Mouse (Mus musculus) midbrain, embryonic 16.5 days (tissue): ENCODE measurements around the gene Haus7. TPM values are rescaled to one million over a fixed set of nuclear protein-coding genes. Genes with fewer than 3 reads are reported as not detected.

Source experiments
- ATAC-seq: fragments of 200-750 bp; cut with Nextera tagmentation; 2 replicates; pipeline ENCODE4 v1.8.0; 2017; ENCODE audit warnings: moderate TSS enrichment
- H3K27ac ChIP-seq: fragments of 300-500 bp; sonication (generic); 2 replicates; pipeline ENCODE4 v1.5.1; 2014; ENCODE audit warnings: mild to moderate bottlenecking, low read length, mixed read lengths
- H3K27me3 ChIP-seq: fragments of 300-500 bp; sonication (generic); 2 replicates; pipeline ENCODE4 v1.6.1; 2014; ENCODE audit warnings: low read depth, low read length, mixed read lengths; ENCODE audit not compliant: control insufficient read depth, insufficient read depth
- H3K36me3 ChIP-seq: fragments of 300-500 bp; sonication (generic); 2 replicates; pipeline ENCODE4 v1.6.1; 2014; ENCODE audit warnings: mild to moderate bottlenecking, low read length, moderate library complexity, mixed read lengths; ENCODE audit not compliant: control insufficient read depth, insufficient read depth
- H3K4me1 ChIP-seq: fragments of 300-500 bp; sonication (generic); 2 replicates; pipeline ENCODE4 v1.6.1; 2014; ENCODE audit warnings: mild to moderate bottlenecking, low read length, mixed read lengths; ENCODE audit not compliant: control insufficient read depth, insufficient read depth
- H3K4me2 ChIP-seq: fragments of 300-500 bp; sonication (generic); 2 replicates; pipeline ENCODE4 v1.6.1; 2014; ENCODE audit warnings: mild to moderate bottlenecking, low read length, mixed read lengths
- H3K4me3 ChIP-seq: fragments of 300-500 bp; sonication (generic); 2 replicates; pipeline ENCODE4 v1.5.1; 2014; ENCODE audit warnings: low read depth, mild to moderate bottlenecking, low read length, moderate library complexity, mixed read lengths
- H3K9ac ChIP-seq: fragments of 300-500 bp; sonication (generic); 2 replicates; pipeline ENCODE4 v1.6.1; 2014; ENCODE audit warnings: low read depth, low read length, mixed read lengths
- H3K9me3 ChIP-seq: fragments of 300-500 bp; sonication (generic); replicated peaks from 2 replicates; pipeline ENCODE4 v1.6.1; 2014; ENCODE audit warnings: mild to moderate bottlenecking, low read length, mixed read lengths; ENCODE audit not compliant: control insufficient read depth, poor library complexity, severe bottlenecking
- WGBS: fragments of 180-500 bp; shearing (Covaris S2); extraction: QIAGEN DNeasy Blood & Tissue Kit; methylation state at CpG from one replicate; pipeline ENCODE4 v1.1.7; 2014; 5-methylcytosine and 5-hydroxymethylcytosine counted together
- polyA plus RNA-seq: library from polyadenylated mRNA; unstranded; fragments of >200 nt; fragmentation: Nextera tagmentation; extraction: Ambion mirVana; gene quantifications from 2 replicates; pipeline ENCODE4 v1.2.1, GENCODE M21; 2015

Gene Haus7
- polyA plus RNA-seq, 1 experiment from 2014 or later, result 70.9 TPM

DNA sequence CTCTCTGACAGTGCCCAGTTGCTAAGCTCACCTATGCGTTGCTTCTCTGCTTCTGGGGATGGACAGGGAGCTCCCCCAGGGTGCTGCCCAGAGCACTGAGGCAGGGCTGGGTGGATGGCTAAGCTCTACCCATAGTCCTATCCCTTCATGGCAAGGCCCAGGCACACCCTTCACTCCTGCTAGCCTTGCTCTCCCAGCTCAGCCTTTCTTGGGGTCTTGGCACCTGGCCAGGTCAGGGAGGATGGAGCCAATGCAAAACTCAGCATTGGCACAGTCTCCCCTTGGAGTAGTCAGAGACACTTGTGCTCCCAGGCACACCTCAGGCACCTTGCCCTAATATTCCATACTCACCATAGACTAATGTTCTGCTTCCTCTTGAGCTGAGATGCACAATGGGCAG is 25.2 kb upstream of the Haus7 start:
- H3K4me1 ChIP-seq, result no peaks in the 10 kb centered on the region
- no peak overlapping the region for H3K4me3 ChIP-seq
- WGBS, result 67% methylated on average over 1 of the region's 1 CpGs
- no peaks in the 10 kb centered on the region for H3K36me3 ChIP-seq
- no peak overlapping the region for H3K9ac ChIP-seq
- no peak overlapping the region for H3K27ac ChIP-seq
- H3K9me3 ChIP-seq, result no peaks in the 10 kb centered on the region
- no peaks in the 10 kb centered on the region for H3K27me3 ChIP-seq
- H3K4me2 ChIP-seq, result no peak overlapping the region
- no peak for ATAC-seq

DNA sequence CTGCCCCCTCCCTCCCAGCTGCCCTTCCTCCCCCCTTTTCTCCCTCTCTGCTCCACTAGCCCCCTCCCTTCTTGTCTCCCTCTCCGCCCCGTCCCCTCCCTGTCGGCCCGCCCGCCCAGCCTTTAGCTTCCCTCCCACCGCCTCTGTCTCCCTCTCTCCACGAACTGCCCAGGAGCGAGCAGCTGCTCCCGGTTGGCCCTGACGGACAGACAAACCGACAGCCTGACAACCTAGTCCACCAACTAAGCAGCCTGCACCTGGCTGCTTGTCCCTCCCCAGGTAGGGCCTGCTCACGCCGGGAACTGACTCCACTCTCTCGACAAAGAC is 24.6 kb upstream of the Haus7 start, which contains the start of gene Bgn:
Gene Bgn (plus strand): TSS at position 119 of the 327 bp plus-strand sequence.
- H3K27ac ChIP-seq, result no peak within 1 kb of the TSS
- H3K27me3 ChIP-seq, result no peaks in the 10 kb centered on the region
- H3K4me2 ChIP-seq, result no peak within 1 kb of the TSS
- no peaks in the 10 kb centered on the region for H3K36me3 ChIP-seq
- H3K9ac ChIP-seq, result no peak within 1 kb of the TSS
- H3K4me3 ChIP-seq, result no peak within 1 kb of the TSS
- 44% methylated on average over 10 of the region's 14 CpGs for WGBS
- ATAC-seq, result no peak
- H3K4me1 ChIP-seq, result no peaks in the 10 kb centered on the region
- no peaks in the 10 kb centered on the region for H3K9me3 ChIP-seq

DNA sequence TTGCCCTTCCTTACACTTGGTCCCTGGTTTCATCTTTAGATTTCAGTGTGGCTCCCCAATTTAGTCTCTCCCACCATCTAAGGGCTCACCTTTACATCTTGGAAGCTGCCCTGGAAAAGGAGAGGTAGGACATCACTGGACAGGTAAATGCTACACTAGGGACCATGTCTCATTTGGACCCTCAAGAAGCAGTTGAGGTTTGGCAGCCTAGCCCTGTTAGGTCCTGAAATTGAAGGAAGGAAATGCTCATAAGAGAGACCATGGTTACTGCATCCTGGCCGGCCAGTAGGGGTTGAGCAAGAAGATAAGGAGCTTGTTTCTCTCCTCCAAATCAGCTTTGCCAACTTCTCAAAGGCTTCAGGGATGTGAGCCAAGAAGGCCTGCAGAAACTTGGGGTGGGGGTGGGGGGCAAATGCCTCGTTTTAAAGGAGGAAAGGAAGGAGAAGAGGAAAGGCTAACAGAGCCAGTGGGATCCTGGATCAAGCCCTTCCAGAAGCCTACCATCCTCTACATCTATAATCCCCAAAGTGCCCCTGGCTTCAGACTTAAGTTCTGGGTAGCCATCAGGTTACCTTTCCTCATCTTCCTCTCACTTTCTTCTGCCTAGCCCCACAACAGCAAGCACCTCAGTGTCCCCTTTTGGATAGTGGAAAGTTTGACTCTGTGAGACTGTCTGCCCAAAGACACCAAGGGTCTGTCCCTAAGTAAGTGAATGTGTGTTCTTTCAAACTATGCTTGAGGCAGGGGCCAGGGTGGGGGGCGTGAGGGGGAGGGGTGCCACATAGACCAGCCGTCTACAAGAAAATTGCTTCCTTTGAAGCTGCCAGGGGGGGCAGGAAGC is 24.0 kb upstream of the Haus7 start:
- H3K4me2 ChIP-seq, result no peak overlapping the region
- no peaks in the 10 kb centered on the region for H3K4me1 ChIP-seq
- no peaks in the 10 kb centered on the region for H3K9me3 ChIP-seq
- no peak for ATAC-seq
- no peak overlapping the region for H3K9ac ChIP-seq
- WGBS, result 61% methylated on average over 2 of the region's 4 CpGs
- no peak overlapping the region for H3K4me3 ChIP-seq
- H3K36me3 ChIP-seq, result no peaks in the 10 kb centered on the region
- no peaks in the 10 kb centered on the region for H3K27me3 ChIP-seq
- no peak overlapping the region for H3K27ac ChIP-seq

DNA sequence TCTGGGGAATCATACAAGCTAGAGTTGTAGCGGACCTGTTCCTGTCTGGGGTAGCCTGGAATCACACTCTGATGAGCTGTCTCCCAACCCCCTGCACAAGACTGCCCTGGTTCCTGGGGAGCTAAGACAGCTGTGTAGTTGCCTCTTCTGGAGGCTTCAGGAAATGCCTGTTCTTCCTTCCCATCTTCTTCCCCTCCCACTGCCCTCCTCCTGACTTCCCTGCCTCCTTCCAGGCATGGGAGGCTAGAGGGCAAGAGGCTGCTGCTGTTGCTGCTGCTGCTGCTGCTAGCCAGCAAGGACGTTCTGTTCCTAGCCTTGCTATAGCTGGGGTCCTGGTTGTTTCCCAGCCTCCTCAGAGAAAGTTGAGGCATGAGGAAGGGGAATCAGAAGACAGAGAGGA is 21.5 kb upstream of the Haus7 start:
- Histone ChIP-seq H3K9ac (no peak overlapping the region), H3K27ac (no peak overlapping the region), H3K4me3 (no peak overlapping the region), H3K4me2 (no peak overlapping the region), H3K36me3 (no peaks in the 10 kb centered on the region), H3K27me3 (no peaks in the 10 kb centered on the region), H3K4me1 (no peaks in the 10 kb centered on the region), H3K9me3 (no peaks in the 10 kb centered on the region)
- ATAC-seq, result no peak
- WGBS, result 50% methylated on average over 2 of the region's 2 CpGs

DNA sequence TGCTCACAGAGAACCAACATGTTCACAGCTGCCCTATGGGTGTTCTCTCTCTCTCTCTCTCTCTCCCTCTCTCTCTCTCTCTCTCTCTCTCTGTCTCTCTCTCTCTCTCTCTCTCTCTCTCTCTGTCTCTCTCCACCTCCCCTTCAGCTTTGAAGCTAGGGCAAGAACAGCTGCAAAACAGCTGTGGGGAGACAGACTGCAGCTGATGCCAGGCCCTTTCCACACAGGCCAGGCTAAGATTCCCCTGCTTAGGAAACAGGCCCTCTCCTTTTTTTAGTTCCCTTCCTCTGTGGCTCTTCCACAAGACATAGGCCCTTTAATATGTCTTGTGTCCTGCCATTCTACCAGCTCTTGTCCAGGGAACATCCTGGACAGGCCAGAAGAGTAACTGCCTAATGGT is 20.8 kb upstream of the Haus7 start:
- H3K27ac ChIP-seq, result no peak overlapping the region
- no peaks in the 10 kb centered on the region for H3K36me3 ChIP-seq
- H3K4me2 ChIP-seq, result no peak overlapping the region
- H3K9me3 ChIP-seq, result no peaks in the 10 kb centered on the region
- no peaks in the 10 kb centered on the region for H3K4me1 ChIP-seq
- no peak for ATAC-seq
- H3K9ac ChIP-seq, result no peak overlapping the region
- no peaks in the 10 kb centered on the region for H3K27me3 ChIP-seq
- no peak overlapping the region for H3K4me3 ChIP-seq

DNA sequence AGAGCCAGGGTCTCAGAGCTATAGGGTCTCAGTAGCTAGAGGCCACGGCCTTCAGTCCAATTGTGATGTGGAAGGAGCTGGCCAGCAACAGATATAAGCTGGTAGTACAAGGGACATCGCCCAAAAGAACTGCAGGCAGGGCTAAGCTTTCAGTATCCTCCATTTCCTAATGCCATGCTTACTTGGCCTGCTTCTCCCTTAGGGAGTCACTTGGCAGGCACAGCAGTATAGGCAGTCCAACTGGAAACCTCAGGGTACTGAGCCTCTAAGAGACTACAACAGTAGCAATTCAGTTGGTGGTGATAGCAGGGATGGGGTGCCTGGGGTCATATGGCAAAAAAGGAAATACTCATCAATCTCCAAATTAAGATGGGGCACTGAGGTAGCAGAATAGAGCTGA is 18.7 kb upstream of the Haus7 start:
- H3K27me3 ChIP-seq, result no peaks in the 10 kb centered on the region
- no peaks in the 10 kb centered on the region for H3K36me3 ChIP-seq
- H3K4me3 ChIP-seq, result no peak overlapping the region
- no peaks in the 10 kb centered on the region for H3K9me3 ChIP-seq
- H3K4me2 ChIP-seq, result no peak overlapping the region
- H3K9ac ChIP-seq, result no peak overlapping the region
- no peak overlapping the region for H3K27ac ChIP-seq
- ATAC-seq, result no peak
- no peaks in the 10 kb centered on the region for H3K4me1 ChIP-seq
- WGBS, result 77% methylated on average over 2 of the region's 2 CpGs

DNA sequence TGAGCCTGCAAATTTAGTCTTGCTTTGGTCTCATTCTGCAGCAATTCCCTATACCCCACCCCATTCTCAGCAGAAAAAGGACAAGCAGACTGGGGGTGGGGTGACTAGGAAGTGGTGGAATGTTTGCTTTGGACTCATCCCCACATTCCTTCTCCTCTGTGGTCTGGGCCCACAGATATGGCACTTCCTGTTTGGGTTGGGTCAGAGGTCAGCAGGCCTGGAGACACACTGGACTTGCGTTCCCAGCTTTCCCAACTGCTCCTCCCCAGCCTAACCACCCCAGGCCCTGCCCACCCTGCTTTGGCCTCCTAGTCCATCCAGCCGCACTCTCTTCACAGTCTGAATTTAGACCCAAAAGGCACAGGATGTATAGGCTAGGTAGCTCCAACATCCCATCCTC is 17.8 kb upstream of the Haus7 start:
- H3K9me3 ChIP-seq, result no peaks in the 10 kb centered on the region
- no peaks in the 10 kb centered on the region for H3K27me3 ChIP-seq
- H3K4me2 ChIP-seq, result no peak overlapping the region
- H3K4me1 ChIP-seq, result no peaks in the 10 kb centered on the region
- no peak overlapping the region for H3K9ac ChIP-seq
- H3K36me3 ChIP-seq, result no peaks in the 10 kb centered on the region
- 96% methylated on average over 2 of the region's 2 CpGs for WGBS
- no peak overlapping the region for H3K4me3 ChIP-seq
- no peak overlapping the region for H3K27ac ChIP-seq
- ATAC-seq, result no peak

DNA sequence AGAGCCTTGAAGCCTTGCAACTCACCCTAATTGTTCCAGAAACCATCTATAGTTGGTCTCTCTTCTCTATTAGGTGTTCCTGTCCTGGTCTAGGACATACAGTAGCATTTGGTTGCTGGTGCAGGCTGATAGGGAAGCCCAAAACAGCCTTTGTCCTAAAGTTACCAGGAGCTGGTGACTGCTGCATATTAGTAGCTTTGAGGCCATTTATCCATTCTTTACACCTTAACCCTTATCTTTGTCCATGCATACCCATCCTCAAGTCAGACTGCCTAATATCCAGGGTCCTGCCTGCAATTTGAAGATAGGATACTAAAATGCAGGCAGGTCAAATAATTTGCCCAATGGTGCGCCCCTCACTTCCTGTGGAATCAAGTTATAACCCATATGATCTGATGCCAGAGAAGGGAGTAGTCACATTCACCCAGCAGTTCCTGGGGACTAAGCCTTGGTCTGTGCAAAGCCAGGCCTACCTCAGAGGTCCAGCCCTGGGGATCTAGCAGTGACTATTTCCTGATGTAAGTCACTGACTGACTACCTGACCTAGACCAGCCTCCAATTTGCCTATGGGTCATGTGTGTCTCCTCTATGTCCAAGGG is 16.9 kb upstream of the Haus7 start:
- no peak for ATAC-seq
- H3K4me1 ChIP-seq, result no peaks in the 10 kb centered on the region
- H3K9me3 ChIP-seq, result no peaks in the 10 kb centered on the region
- H3K27me3 ChIP-seq, result no peaks in the 10 kb centered on the region
- no peak overlapping the region for H3K4me3 ChIP-seq
- WGBS, result 87% methylated on average over 1 of the region's 1 CpGs
- H3K9ac ChIP-seq, result no peak overlapping the region
- H3K4me2 ChIP-seq, result no peak overlapping the region
- no peaks in the 10 kb centered on the region for H3K36me3 ChIP-seq
- no peak overlapping the region for H3K27ac ChIP-seq

DNA sequence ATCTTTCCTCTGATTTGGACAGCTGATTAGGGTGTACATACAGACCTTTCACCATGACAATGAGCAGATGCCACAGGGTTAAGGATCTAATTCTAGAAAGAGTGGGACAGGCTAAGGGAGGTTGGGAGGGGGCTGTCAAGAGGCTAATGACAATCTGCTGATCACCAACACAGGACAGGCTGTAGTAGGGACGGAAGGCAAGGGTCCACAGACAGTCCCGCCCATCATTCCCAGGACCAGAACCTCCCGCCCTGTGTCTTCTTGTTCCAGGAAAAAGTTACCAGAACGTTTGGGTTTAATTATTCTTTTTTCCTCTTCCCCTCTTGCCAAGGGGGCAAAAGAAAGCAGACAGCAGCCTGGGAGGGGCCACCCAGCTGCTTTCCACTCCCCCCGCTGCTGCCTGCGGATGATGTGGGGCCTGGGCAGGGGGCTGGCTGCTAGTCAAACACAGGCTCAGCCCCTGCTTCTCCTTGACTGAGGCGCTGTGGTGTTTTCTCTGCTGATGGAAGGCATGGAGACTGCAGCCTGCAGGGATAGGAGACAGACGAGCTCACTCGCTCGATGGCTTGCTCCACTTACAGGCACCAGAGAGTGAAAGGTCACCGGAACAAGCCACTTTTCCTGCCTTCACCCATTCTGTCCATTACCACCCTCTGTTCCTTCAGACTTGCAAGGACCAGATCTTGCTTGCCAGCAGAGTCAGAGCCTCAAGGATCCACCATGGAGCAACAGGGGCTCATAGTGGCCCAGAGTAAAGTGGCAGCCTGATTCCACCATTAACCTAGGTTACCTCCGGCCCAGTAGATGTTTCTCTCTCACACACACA is 15.7 kb upstream of the Haus7 start:
- Histone ChIP-seq H3K4me1 (no peaks in the 10 kb centered on the region), H3K9ac (no peak overlapping the region), H3K4me3 (no peak overlapping the region), H3K27ac (no peak overlapping the region), H3K36me3 (no peaks in the 10 kb centered on the region), H3K9me3 (no peaks in the 10 kb centered on the region), H3K27me3 (no peaks in the 10 kb centered on the region), H3K4me2 (no peak overlapping the region)
- ATAC-seq, result no peak
- WGBS, result 65% methylated on average over 10 of the region's 12 CpGs
